Mouse (Mus musculus): ENCODE results near the gene Olfr770.
"Not testable (repeated sequence)": the region's sequence is repeated elsewhere in the genome, so short reads cannot be mapped to it uniquely, and the experiment has no call there.

Olfr770 gene

DNA sequence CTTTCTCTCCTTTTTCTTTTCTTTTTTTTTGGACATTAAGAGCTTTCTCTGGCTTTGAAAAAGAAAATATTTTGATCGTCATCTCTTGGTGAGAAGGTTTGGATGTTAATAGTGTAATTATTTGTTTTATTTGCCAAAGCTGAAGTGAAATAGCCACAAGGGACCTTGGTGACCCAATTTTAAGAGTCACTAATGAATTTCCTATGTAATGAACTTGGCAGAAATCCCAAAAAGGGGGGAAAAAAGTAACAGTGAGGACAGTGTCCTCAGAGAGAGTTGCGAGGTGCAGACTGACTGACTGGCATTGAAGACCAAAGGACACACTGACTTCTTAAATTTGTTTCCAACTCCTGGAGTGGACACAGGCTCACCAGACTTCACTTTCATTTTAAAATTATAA is at the start of gene Olfr770:
TSS of gene Olfr770 (minus strand) at position 101 of the 400 bp plus-strand sequence.
- in situ Hi-C loops (cut with MboI; ENCODE audit: low sequenced_read_pairs), result no loop called here

DNA sequence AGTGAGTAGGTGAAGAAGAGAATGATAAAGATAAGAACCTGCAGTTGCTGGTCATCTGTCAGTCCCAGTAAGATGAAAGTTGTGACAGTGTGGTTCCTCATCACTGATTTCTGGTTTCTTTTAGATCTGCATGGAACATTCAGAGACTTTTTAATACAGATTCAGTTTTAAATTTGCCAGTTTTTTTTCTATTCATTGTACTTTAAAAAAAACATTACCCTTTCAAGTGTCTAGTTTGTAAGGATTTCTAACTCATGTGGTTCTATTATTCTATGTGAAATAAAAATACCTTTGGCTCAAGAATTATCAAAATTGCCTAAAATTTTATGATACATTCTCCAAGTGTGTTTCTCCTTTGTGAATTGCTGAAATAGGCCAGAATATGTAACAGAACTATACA is 48.5 kb upstream of the Olfr770 start, which contains the start of gene Olfr773:
TSS of gene Olfr773 (minus strand) at position 101 of the 400 bp plus-strand sequence.
- in situ Hi-C loops (cut with MboI; ENCODE audit: low sequenced_read_pairs), result not testable (repeated sequence)

DNA sequence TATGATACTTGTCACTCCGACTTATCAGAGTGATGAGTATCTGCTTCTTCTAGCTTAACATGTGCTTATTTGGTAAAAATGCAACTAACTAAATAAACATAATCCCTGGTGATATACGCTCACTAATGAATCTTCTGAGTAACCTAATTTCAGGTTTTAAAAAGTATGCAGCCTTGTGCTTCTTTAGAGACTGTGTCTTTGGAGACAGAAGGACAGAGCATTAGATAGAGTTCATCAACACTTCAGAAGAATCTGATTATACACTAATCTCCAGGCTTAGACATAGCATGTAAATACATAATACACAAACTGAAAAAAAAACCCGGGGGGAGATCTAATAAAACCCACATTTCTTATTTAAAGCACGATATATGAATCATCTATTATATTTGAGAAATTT is 39.0 kb upstream of the Olfr770 start, which contains the start of gene Olfr772:
TSS of gene Olfr772 (minus strand) at position 101 of the 400 bp plus-strand sequence.
- in situ Hi-C loops (cut with MboI; ENCODE audit: low sequenced_read_pairs), result not testable (repeated sequence)

DNA sequence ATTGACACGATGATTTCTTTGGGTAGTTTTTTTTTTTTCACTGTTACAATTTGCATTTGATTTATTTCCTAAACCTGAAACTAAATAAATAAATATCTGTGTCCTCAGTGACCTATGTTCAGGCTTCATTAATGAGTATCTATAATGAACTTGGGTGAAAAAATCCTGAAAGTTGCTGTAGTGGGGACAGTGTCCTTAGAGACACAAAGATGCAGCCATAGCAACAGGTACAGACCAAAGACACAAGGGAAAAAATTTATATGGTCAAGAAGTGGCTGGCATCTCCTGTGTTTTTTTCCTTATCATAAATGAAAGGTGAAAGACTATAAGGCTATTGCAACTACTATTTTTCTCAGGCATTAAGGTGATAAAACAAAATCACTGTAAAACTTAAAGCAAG is 25.9 kb upstream of the Olfr770 start, which contains the start of gene Olfr771:
TSS of gene Olfr771 (minus strand) at position 101 of the 400 bp plus-strand sequence.
- in situ Hi-C loops (cut with MboI; ENCODE audit: low sequenced_read_pairs), result no loop called here

DNA sequence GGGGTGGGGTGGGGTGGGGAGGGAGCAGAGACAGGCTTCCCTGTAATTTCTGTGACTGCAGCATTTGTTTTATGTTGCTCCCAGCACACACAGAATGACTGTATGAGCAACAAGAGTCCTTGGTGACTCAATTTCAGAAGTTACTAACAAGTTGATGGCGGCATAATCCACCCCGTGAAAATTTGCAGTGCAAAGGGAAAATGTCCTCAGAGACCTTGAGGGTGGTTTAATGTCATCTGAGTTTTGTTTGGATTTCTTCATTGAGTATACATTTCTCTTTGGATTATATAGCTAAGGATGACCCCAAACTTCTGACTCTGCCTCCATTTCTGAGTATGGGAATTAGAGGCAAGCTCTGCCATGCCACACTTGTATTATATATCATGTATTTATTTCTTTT is 21.0 kb downstream of the Olfr770 start, which contains the start of gene Olfr769:
TSS of gene Olfr769 (minus strand) at position 101 of the 400 bp plus-strand sequence.
- in situ Hi-C loops (cut with MboI; ENCODE audit: low sequenced_read_pairs), result no loop called here

DNA sequence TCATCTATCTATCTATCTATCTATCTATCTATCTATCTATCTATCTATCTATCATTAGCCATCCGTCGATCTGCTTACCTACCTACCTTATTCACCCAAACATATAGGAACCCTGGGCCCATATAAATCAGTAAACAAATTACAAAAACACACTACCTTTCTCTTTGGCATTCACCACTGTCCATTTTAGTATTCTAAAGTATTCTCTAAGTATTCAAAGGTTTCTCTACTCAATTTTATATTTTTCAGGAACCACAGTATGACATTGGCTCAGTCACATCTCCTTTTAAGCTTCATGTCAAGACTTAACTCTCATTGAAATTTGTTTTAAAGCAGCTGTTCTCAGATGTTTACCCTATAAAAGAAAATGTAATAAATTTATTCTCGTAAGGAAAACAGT is 23.7 kb downstream of the Olfr770 start:
- in situ Hi-C loops (cut with MboI; ENCODE audit: low sequenced_read_pairs), result no loop called here

DNA sequence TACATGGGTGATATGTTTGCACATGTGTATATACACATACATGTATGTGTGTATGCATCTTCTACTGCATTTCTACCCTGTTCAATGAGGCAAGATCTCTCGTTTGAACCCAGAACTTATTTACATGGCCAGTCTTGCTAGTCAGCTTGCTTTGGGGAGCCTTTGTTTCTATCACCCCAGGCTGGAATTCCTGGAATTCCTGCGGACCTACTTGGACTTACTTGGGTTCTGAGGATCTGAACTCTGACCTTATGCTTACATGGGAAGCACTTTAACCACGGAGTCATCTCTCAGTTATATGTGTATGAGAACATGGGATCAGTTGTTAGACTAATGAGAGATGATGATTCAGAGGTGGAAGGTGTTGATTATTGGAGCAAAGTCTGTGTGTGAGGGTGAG is 37.6 kb downstream of the Olfr770 start:
- in situ Hi-C loops (cut with MboI; ENCODE audit: low sequenced_read_pairs), result no loop called here

DNA sequence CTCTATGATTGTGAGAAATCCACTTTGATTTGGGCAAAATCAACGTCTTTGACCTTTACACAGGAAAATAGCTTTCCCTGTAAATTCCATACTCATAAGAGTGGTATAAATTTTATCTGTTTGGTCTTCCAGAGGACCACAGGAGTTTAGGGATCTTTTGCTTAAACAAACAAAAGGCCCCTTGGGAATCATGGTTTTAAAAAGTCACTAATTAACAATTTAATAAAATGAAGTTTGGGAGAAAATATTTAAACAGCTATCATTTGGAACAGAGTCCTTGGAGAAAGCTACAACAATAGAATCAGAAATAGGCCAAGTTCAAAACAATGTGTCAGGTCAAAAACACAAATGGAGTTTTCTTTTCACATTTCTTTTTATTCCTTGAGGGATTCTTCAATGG is 39.5 kb downstream of the Olfr770 start, which contains the start of gene Olfr768:
TSS of gene Olfr768 (minus strand) at position 101 of the 400 bp plus-strand sequence.
- in situ Hi-C loops (cut with MboI; ENCODE audit: low sequenced_read_pairs), result no loop called here

DNA sequence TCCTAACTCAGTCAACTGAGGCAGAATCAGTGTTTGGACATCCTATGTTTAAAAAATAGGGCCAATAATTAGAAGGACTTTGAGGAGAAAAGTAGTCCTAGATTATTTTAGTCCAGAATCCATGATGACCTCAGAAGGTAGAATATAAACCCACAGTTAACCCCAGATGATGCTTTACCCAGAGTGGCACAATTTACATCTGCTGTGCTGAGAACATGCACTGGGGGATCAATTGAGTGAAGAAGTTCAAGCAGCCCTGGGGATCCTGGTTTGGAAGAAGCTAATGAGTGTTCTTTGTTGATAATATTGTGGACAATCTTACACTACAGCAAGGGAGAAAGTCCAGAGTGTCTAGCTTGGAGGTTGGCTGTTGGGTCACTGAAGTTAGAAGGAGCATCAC is 56.0 kb downstream of the Olfr770 start, which contains the start of gene Olfr767:
TSS of gene Olfr767 (minus strand) at position 101 of the 400 bp plus-strand sequence.
- in situ Hi-C loops (cut with MboI; ENCODE audit: low sequenced_read_pairs), result not testable (repeated sequence)

All from CH12F3 (cell line).